Mouse (Mus musculus) liver, embryonic 15.5 days (tissue): ENCODE results near the gene Ndufs7. TPM values are rescaled to one million over a fixed set of nuclear protein-coding genes. Genes with fewer than 3 reads are reported as not detected.

Experiments used
- ATAC-seq: fragments of 200-750 bp; cut with Nextera tagmentation; 2 replicates; pipeline ENCODE4 v1.8.0; 2017; ENCODE audit warnings: moderate number of reproducible peaks, mild to moderate bottlenecking, moderate library complexity; ENCODE audit not compliant: insufficient read depth
- H3K27ac ChIP-seq: fragments of 300-500 bp; sonication (generic); replicated peaks from 2 replicates; pipeline ENCODE4 v1.5.1; 2015; ENCODE audit warnings: mild to moderate bottlenecking, inconsistent platforms
- H3K27me3 ChIP-seq: fragments of 300-500 bp; sonication (generic); 2 replicates; pipeline ENCODE4 v1.6.1; 2015; ENCODE audit warnings: mild to moderate bottlenecking, inconsistent platforms
- H3K36me3 ChIP-seq: fragments of 300-500 bp; sonication (generic); replicated peaks from 2 replicates; pipeline ENCODE4 v1.6.1; 2015; ENCODE audit warnings: moderate library complexity, mild to moderate bottlenecking, inconsistent platforms
- H3K4me1 ChIP-seq: fragments of 300-500 bp; sonication (generic); replicated peaks from 2 replicates; pipeline ENCODE4 v1.6.1; 2015; ENCODE audit warnings: inconsistent platforms
- H3K4me2 ChIP-seq: fragments of 300-500 bp; sonication (generic); 2 replicates; pipeline ENCODE4 v1.6.1; 2015; ENCODE audit warnings: moderate library complexity, mild to moderate bottlenecking, inconsistent platforms
- H3K4me3 ChIP-seq: fragments of 300-500 bp; sonication (generic); replicated peaks from 2 replicates; pipeline ENCODE4 v1.5.1; 2015; ENCODE audit warnings: mild to moderate bottlenecking, inconsistent platforms
- H3K9ac ChIP-seq: fragments of 300-500 bp; sonication (generic); 2 replicates; pipeline ENCODE4 v1.6.1; 2015; ENCODE audit warnings: moderate library complexity, mild to moderate bottlenecking, inconsistent platforms
- H3K9me3 ChIP-seq: fragments of 300-500 bp; sonication (generic); replicated peaks from 2 replicates; pipeline ENCODE4 v1.6.1; 2016; ENCODE audit warnings: inconsistent platforms
- WGBS: fragments of 180-500 bp; shearing (Covaris S2); methylation state at CpG from one replicate; pipeline ENCODE4 v1.1.7; 2015; ENCODE audit warnings: mixed read lengths; ENCODE audit not compliant: insufficient replicate concordance; 5-methylcytosine and 5-hydroxymethylcytosine counted together
- polyA plus RNA-seq: library from polyadenylated mRNA; unstranded; fragments of >200 nt; fragmentation: Nextera tagmentation; extraction: Ambion mirVana; gene quantifications from 2 replicates; pipeline ENCODE4 v1.2.1, GENCODE M21; 2015

The Ndufs7 gene
- polyA plus RNA-seq, 1 experiment from 2014 or later, result 228 TPM

DNA sequence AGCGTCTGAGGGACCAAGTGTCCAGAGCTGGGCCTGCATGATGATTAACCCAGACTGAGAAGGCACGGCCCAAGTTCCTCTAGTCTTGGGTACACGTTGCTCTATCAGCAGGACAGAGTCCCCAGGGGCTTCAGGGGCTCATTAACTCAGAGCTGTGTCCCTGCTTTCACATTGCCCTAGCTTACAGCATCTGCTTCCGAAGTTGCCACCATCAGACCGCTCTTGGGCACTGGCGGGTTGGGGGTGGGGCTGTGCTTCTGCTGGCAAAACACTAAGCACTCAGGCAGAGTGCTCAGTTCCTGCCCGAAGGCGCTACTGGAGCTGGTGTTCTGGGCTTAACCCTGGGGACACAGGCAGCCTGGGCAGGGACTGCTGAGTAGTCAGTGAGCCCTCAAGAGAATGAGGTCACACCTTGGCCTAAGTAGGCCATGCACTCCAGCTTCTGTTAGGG is 33.0 kb downstream of the Ndufs7 start:
- no peak overlapping the region for H3K9ac ChIP-seq
- WGBS, result 79% methylated on average over 8 of the region's 8 CpGs
- H3K4me3 ChIP-seq, result no peak overlapping the region
- no peak overlapping the region; the same call in 1 of the 2 replicates for H3K27ac ChIP-seq
- H3K36me3 ChIP-seq, result peaks cover 100% of the 10 kb centered on the region
- no peaks in the 10 kb centered on the region for H3K9me3 ChIP-seq
- no peak overlapping the region for H3K4me2 ChIP-seq
- H3K27me3 ChIP-seq, result no peaks in the 10 kb centered on the region
- ATAC-seq, result no peak
- H3K4me1 ChIP-seq, result peaks cover 24% of the 10 kb centered on the region

DNA sequence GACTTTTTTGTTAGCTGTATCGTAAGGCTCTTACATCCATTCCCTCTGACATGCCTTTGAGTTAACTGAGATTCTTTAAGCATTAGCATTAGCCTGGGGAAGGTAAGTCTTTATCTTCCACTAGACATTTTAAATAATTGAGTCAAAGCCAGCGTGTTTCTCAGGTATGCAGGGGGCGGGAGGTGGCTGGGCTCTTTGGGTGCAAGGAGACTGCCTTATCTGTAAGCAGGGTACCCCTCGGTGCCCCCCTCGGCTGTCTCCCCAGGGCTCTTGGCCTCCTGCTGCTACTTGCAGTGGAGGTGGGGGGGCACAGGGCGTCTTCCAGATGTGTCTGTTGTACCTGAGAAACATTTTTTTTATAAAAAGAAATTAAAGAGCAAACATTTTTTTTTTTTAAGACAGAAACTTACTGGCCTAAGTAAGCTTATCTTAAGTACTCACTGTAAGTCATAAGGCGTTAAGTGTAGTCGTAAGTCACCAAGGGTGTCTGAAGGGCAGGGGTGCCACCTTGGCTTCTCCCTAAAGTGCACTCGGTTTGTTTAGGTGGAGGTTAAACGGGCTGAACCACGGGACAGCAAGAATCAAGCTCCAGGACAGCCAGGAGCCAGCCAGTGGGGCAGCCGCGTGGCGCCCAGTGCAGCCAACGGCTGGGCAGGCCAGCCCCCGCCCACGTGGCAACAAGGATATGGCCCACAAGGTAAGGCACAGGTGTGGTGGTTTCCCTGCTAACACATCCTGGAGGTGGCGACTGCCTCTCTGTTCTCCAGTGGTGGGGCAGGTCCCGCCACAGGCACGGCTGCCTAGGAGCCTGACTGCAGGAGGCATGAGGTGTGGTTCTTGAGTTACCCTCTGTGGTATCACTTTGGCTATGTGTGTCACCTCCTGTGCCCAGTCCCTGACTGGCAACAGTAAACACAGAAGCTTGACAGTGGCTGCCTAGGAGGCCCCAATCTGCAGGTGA is 33.8 kb downstream of the Ndufs7 start:
- no peak for ATAC-seq
- H3K4me2 ChIP-seq, result no peak overlapping the region
- peaks cover 100% of the 10 kb centered on the region for H3K36me3 ChIP-seq
- H3K27ac ChIP-seq, result 0 out of 2 replicates have a peak overlapping the region, but pooled peaks have one; percentile 6
- H3K9ac ChIP-seq, result no peak overlapping the region
- 81% methylated on average over 20 of the region's 20 CpGs for WGBS
- H3K4me3 ChIP-seq, result no peak overlapping the region
- H3K4me1 ChIP-seq, result peaks cover 24% of the 10 kb centered on the region
- no peaks in the 10 kb centered on the region for H3K27me3 ChIP-seq
- H3K9me3 ChIP-seq, result no peaks in the 10 kb centered on the region

DNA sequence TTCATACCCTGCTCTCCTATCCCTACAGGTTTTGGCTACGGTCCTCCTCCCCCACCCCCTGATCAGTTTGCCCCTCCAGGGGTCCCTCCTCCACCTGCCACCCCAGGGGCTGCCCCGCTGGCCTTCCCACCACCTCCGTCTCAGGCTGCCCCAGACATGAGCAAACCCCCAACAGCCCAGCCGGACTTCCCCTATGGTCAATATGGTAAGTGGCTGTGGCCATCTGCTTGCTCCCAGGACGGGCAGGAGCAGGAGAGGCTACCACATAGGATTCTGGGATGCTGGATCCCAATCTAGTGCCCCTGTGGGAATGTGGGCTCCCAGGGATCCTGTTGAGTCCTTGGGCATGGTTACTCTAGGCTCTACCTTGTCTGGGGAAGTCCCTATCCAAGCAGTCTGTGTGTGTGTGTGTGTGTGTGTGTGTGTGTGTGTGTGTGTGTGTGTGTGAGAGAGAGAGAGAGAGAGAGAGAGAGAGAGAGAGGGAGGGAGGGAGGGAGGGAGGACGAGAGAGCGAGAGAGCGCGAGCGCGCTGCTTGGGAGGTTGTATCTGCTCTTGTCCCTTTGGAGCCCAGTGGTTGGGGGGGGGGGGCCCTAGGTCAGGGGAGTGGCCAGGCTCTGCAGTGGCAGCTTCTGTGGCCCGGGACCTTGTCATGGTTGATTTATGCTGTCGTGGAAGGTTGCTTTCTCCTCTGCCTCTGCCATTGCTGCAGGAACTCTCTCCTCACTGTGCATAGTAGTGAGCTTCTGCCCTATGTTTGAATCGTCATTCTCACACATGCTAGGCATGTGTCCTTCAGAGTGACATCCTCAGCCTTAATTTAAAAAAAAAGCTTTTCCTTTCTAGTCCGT is 36.5 kb downstream of the Ndufs7 start:
- no peak overlapping the region for H3K27ac ChIP-seq

DNA sequence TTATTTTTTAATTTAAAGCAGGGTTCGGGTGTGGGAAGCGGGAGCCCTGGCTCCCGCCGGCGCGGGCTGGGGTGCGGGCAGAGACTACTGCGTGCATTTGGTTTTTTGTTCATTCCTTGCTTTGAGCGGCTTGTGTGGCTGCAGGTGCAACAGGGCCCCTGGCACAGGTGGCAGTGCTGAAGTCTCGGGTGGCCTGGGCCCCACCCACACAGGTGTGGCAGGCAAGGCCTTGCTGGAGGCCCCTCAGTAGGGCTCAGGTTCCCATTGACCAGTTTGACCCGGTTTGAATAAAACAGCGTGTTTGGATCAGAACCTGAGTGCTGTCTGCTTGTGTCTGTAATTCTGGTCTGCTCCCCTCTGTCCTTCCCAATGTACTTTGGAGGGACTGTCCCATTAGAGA is 39.2 kb downstream of the Ndufs7 start:
- no peaks in the 10 kb centered on the region for H3K27me3 ChIP-seq
- no peak overlapping the region for H3K4me2 ChIP-seq
- 89% methylated on average over 12 of the region's 12 CpGs for WGBS
- H3K36me3 ChIP-seq, result peaks cover 64% of the 10 kb centered on the region
- no peaks in the 10 kb centered on the region for H3K9me3 ChIP-seq
- H3K9ac ChIP-seq, result no peak overlapping the region
- ATAC-seq, result no peak
- no peak overlapping the region for H3K4me3 ChIP-seq
- no peak overlapping the region for H3K27ac ChIP-seq
- peaks cover 14% of the 10 kb centered on the region for H3K4me1 ChIP-seq

More for the DNA sequence above, 36.5 kb downstream of the Ndufs7 start:
- Histone ChIP-seq H3K9ac (no peak overlapping the region), H3K36me3 (peaks cover 87% of the 10 kb centered on the region), H3K9me3 (no peaks in the 10 kb centered on the region), H3K27me3 (no peaks in the 10 kb centered on the region), H3K4me1 (peaks cover 21% of the 10 kb centered on the region), H3K4me2 (no peak overlapping the region), H3K4me3 (no peak overlapping the region)
- 76% methylated on average over 14 of the region's 15 CpGs for WGBS
- no peak for ATAC-seq

DNA sequence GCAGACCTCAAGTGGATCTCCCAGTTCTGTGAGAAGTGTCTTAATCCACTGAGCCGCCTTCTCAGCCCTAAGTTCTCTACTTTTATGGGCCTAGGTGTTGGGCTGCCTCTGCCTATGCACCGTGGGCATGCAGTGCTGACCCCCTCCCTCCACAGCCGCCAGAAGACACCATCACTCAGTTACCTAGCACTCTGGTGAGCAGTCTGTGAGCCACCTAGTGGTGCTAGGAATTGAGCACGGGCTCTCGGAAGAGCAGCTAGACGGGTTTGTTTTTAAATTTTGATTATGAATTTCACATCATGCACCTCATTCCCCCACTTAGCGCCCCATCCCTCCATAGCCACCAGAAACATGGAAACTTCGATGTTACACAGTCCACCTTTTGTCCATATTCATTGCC is 39.7 kb downstream of the Ndufs7 start:
- ATAC-seq, result no peak
- Histone ChIP-seq H3K27ac (no peak overlapping the region), H3K9me3 (no peaks in the 10 kb centered on the region), H3K4me3 (no peak overlapping the region), H3K27me3 (no peaks in the 10 kb centered on the region), H3K4me1 (peaks cover 20% of the 10 kb centered on the region), H3K9ac (no peak overlapping the region), H3K4me2 (no peak overlapping the region), H3K36me3 (peaks cover 64% of the 10 kb centered on the region)
- WGBS, result 69% methylated on average over 8 of the region's 8 CpGs

DNA sequence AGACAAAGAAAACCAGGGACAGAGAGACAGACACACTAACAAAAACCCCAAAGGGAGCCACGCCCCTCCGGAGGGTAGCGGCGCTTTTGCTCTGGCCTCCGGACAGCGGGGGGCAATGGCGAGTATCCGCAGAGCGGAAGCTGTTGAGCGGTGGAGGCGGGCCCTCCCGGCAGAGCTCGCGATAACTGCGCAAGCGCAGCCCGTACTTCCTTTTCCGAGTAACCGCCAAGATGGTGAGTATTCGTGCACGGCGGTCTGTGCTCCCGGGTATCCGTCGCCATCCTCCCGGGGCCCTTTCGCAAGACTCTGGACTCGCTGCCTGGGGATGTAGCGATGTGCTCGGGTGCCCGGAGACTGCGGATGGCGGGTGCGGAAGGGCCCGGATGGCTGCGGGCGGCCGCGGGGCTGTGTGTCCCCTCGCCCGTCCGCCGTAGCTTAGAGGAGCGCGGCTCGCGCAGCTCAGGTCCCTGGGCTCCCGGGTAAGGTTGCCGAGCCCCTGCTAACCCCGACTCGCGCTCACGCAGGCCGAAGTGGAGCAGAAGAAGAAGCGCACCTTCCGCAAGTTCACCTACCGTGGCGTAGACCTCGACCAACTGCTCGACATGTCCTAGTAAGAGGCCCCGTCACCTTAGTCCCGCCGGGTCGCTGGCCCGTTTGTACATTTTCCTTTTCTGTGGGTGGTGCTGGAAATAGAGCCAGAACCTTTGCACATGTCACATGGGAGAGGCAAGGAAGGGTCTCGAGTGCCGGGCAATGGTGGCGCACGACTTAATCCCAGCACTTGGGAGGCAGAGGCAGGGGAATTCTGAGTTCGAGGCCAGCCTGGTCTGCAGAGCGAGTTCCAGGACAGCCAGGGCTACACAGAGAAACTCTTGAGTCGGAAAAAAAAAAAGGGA is 43.6 kb downstream of the Ndufs7 start, which contains the start of gene Rps15:
TSS of gene Rps15 (plus strand) at position 203 of the 896 bp plus-strand sequence.
- peak within 1 kb of the TSS; percentile 85 for H3K27ac ChIP-seq
- H3K4me3 ChIP-seq, result peak within 1 kb of the TSS; percentile 81
- H3K36me3 ChIP-seq, result peaks cover 40% of the 10 kb centered on the region
- H3K9ac ChIP-seq, result peak within 1 kb of the TSS; percentile 90
- no peaks in the 10 kb centered on the region for H3K9me3 ChIP-seq
- H3K4me1 ChIP-seq, result peaks cover 53% of the 10 kb centered on the region
- peaks cover 18% of the 10 kb centered on the region for H3K27me3 ChIP-seq
- WGBS, result under 1% methylated on average over 72 of the region's 72 CpGs
- ATAC-seq, result peak; percentile 81
- H3K4me2 ChIP-seq, result peak within 1 kb of the TSS; percentile 86

DNA sequence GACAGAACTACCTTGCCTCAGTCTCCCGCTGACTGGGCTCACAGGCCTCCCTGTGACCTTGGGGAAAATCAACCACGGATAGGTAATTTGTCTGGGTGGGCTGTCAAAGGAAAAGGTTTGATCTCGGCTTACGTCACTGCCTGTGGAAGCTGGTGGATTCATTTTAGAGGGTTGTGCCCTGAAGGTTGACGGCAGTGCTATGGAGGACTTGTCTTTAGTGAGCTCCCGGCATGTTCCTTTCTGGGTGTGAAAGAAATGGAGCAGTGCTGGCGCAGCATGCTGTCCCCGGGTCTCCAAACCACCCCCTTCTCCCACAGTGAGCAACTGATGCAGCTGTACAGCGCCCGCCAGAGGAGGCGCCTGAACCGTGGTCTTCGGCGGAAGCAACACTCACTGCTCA is 44.4 kb downstream of the Ndufs7 start:
- peaks cover 27% of the 10 kb centered on the region for H3K27me3 ChIP-seq
- H3K9me3 ChIP-seq, result no peaks in the 10 kb centered on the region
- H3K27ac ChIP-seq, result peak overlapping the region; percentile 85
- peaks cover 33% of the 10 kb centered on the region for H3K36me3 ChIP-seq
- peak overlapping the region; percentile 90 for H3K9ac ChIP-seq
- peak overlapping the region; percentile 86 for H3K4me2 ChIP-seq
- H3K4me1 ChIP-seq, result peaks cover 51% of the 10 kb centered on the region
- WGBS, result 10% methylated on average over 14 of the region's 14 CpGs
- peak overlapping the region; percentile 81 for H3K4me3 ChIP-seq
- ATAC-seq, result no peak

DNA sequence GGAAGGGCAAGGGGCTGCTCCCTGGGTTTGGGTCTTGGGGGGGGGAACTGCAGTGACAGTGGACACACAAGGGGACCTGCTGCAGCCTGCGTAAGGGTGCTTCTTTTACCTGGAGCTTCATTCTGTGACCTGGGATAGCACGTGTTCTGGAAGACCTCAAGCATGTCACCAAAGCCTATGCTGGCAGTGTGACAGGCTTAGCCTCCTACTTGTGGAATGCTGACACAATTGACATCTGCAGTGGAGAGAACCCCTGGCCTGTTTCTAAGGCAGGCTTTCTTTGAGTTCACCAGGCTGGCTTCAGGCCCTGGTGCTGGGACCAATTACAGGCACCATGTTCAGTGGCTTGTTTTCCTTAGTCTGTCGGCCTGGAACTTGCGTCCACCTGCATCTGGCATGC is 45.4 kb downstream of the Ndufs7 start:
- Histone ChIP-seq H3K27me3 (peaks cover 37% of the 10 kb centered on the region), H3K4me1 (peaks cover 51% of the 10 kb centered on the region), H3K36me3 (peaks cover 23% of the 10 kb centered on the region), H3K4me2 (peak overlapping the region; percentile 86), H3K9ac (0 out of 2 replicates have a peak overlapping the region, but pooled peaks have one; percentile 90), H3K9me3 (no peaks in the 10 kb centered on the region), H3K4me3 (peak overlapping the region; percentile 81; the same call in 1 of the 2 replicates), H3K27ac (peak overlapping the region; percentile 19; the same call in 1 of the 2 replicates)
- 73% methylated on average over 4 of the region's 4 CpGs for WGBS
- ATAC-seq, result no peak

DNA sequence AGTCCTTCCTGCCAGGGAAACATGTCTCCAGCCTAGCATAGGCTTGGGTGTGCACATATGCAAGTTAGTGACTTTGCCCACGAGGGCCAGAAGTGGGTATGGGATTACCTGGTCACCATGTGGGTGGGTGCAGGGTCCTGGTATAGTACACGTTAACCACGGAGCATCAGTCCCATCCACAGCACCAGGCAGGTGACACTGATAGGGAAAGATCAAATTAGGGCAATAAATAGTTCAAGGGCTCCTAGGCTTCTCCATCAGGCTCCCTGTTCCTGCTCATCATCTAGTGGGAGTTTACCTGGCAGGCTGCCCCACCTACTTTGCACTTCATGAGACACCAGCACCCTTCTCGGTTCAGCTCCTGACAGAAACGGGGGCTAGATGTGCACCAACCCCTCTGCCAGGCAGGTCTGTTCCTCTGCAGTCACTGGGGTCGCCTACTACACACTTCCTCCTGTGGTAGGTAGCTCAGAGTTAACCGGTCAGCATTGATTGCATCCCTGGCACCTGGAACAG is 45.9 kb downstream of the Ndufs7 start:
- Histone ChIP-seq H3K4me3 (no peak overlapping the region), H3K27me3 (peaks cover 42% of the 10 kb centered on the region), H3K4me2 (0 out of 2 replicates have a peak overlapping the region, but pooled peaks have one; percentile 86), H3K27ac (peak overlapping the region; percentile 36), H3K9ac (no peak overlapping the region), H3K4me1 (peaks cover 51% of the 10 kb centered on the region), H3K36me3 (peaks cover 23% of the 10 kb centered on the region), H3K9me3 (no peaks in the 10 kb centered on the region)
- 37% methylated on average over 7 of the region's 7 CpGs for WGBS
- no peak for ATAC-seq
